In genomic region chr3:21497011-21497410, GRCm38 (mm10) we compare ENCODE assay signal across 28 mouse cellular contexts.
A peak's percentile ranks its signal among the peaks of the same experiment; 100 is the strongest.
DNase-seq lines count a peak whose midpoint lies in the region; ATAC-seq and TF ChIP-seq lines count a peak whose summit lies in the region.
"Had no signal": no experiment of that assay in that cellular context is flagged by ENCODE, and none has a peak within 500 bp of the region (broad histone marks: within the 10 kb centered on the region; RNA-seq: fewer than 3 reads in every experiment).

No protein-coding gene starts in this region.

- no peaks in the 10 kb centered on the region for H3K9me3 ChIP-seq in lung, postnatal 0 days (ENCODE audit: low read length)
- H3K9me3 ChIP-seq in heart, embryonic 15.5 days (replicated peaks) = no peaks in the 10 kb centered on the region
- H3K9me3 ChIP-seq: forebrain, embryonic 10.5 days; G1E; liver, embryonic 15.5 days; midbrain, embryonic 10.5 days; neural tube, embryonic 15.5 days had no signal

- H3K9ac ChIP-seq in lung, postnatal 0 days (replicated peaks; ENCODE audit: low read depth) = no peak overlapping the region
- no peak overlapping the region for H3K9ac ChIP-seq in heart, embryonic 15.5 days
- H3K9ac ChIP-seq: forebrain, postnatal 0 days; liver, embryonic 15.5 days; neural tube, embryonic 15.5 days had no signal

- intact Hi-C loops in gastrocnemius, adult 2 months (cut with DNase I) = no loop called here

- no peaks in the 10 kb centered on the region for H3K27me3 ChIP-seq in lung, postnatal 0 days (replicated peaks; ENCODE audit: insufficient read depth, low read length)
- no peaks in the 10 kb centered on the region for H3K27me3 ChIP-seq in heart, embryonic 15.5 days
- H3K27me3 ChIP-seq: CH12.LX; liver, embryonic 15.5 days; neural tube, embryonic 15.5 days; Patski had no signal

- ATAC-seq in lung, postnatal 0 days = no peak
- ATAC-seq in heart, embryonic 15.5 days (replicated peaks; ENCODE audit: insufficient number of reproducible peaks, insufficient read depth, low FRiP score, low read depth) = 0 out of 2 replicates have a peak, but pooled peaks have one; percentile 70
- ATAC-seq: forebrain, postnatal 0 days; hindbrain, postnatal 0 days; intestine, embryonic 16.5 days; midbrain, embryonic 16.5 days had no signal

- H3K4me2 ChIP-seq in lung, postnatal 0 days (replicated peaks; ENCODE audit: low read depth, low read length) = no peak overlapping the region
- H3K4me2 ChIP-seq in heart, embryonic 15.5 days = no peak overlapping the region
- H3K4me2 ChIP-seq: liver, embryonic 15.5 days; neural tube, embryonic 15.5 days had no signal

- no peak overlapping the region for H3K27ac ChIP-seq in lung, postnatal 0 days (ENCODE audit: low read length)
- no peak overlapping the region for H3K27ac ChIP-seq in heart, embryonic 15.5 days
- H3K27ac ChIP-seq in gastrocnemius, adult 2 months = no peak overlapping the region
- H3K27ac ChIP-seq: forebrain, embryonic 10.5 days; hindbrain, postnatal 0 days; liver, embryonic 15.5 days; midbrain, embryonic 10.5 days; neural tube, embryonic 15.5 days; stomach, postnatal 0 days had no signal

- no peak for TF ChIP-seq EP300 in lung, postnatal 0 days (IDR thresholded peaks at IDR 0.05)

- TF ChIP-seq CTCF in lung, postnatal 0 days (IDR thresholded peaks at IDR 0.05) = 0 out of 2 replicates have a peak, but pooled peaks have one; percentile 20
- no peak for TF ChIP-seq CTCF in gastrocnemius, adult 2 months (IDR thresholded peaks at IDR 0.05)

- H3K4me3 ChIP-seq in lung, postnatal 0 days (ENCODE audit: low read depth, low read length) = no peak overlapping the region
- H3K4me3 ChIP-seq in heart, embryonic 15.5 days = no peak overlapping the region
- no peak overlapping the region for H3K4me3 ChIP-seq in gastrocnemius, adult 2 months
- H3K4me3 ChIP-seq: forebrain, embryonic 10.5 days; liver, embryonic 15.5 days; midbrain, embryonic 10.5 days; neural tube, embryonic 15.5 days had no signal

- DNase-seq in lung, postnatal 0 days (ENCODE audit: low spot score) = no peak
- no peak for DNase-seq in lung, postnatal 4 days
- peak; percentile 44 to 67 for DNase-seq in heart, adult 9 months (ENCODE audit: low spot score in 2 of 2)
- DNase-seq in heart, postnatal 4 days = peak; percentile 56
- DNase-seq in right cerebral cortex, postnatal 25 days = no peak
- no peak for DNase-seq in gastrocnemius, adult 2 months
- DNase-seq: adrenal gland, adult 2 months; B cell, adult 2 months; cerebellum, adult 11-12 months; forebrain, postnatal 0 days; gastrocnemius, postnatal 25 days; kidney, adult 9 months; kidney, postnatal 25 days; right cerebral cortex, adult 18-20 months; thymus, adult 2 months; thymus, postnatal 4 days had no signal

- H3K36me3 ChIP-seq in lung, postnatal 0 days (ENCODE audit: insufficient read depth, low read length) = no peaks in the 10 kb centered on the region
- H3K36me3 ChIP-seq in heart, embryonic 15.5 days = no peaks in the 10 kb centered on the region
- H3K36me3 ChIP-seq: forebrain, embryonic 10.5 days; G1E; liver, embryonic 15.5 days; midbrain, embryonic 10.5 days; neural tube, embryonic 15.5 days had no signal

- H3K4me1 ChIP-seq in lung, postnatal 0 days (ENCODE audit: insufficient read depth, low read depth, low read length) = no peaks in the 10 kb centered on the region
- peaks cover 20% of the 10 kb centered on the region for H3K4me1 ChIP-seq in heart, embryonic 15.5 days (replicated peaks)
- H3K4me1 ChIP-seq: liver, embryonic 15.5 days had no signal

- 19% methylated on average over 1 of the region's 1 CpGs for WGBS in lung, postnatal 0 days
- WGBS in heart, embryonic 15.5 days = 10% methylated on average over 1 of the region's 1 CpGs

Comparison
In these comparisons a context has a peak if more than half of its experiments do, and no peak if none do; other contexts are left out.
1. DNase-seq: peak in heart, adult 9 months (2 of 2) and heart, postnatal 4 days (single experiment); none in lung, postnatal 0 days (single experiment), lung, postnatal 4 days (0 of 2), right cerebral cortex, postnatal 25 days (single experiment) and gastrocnemius, adult 2 months (single experiment).